Mouse (Mus musculus): ENCODE results near the gene Mrnip. TPM values are rescaled to one million over a fixed set of nuclear protein-coding genes. Genes with fewer than 3 reads are reported as not detected.

Mrnip gene
- total RNA-seq, 2 experiments from 2014 or later = 13.3 to 14.2 TPM

DNA sequence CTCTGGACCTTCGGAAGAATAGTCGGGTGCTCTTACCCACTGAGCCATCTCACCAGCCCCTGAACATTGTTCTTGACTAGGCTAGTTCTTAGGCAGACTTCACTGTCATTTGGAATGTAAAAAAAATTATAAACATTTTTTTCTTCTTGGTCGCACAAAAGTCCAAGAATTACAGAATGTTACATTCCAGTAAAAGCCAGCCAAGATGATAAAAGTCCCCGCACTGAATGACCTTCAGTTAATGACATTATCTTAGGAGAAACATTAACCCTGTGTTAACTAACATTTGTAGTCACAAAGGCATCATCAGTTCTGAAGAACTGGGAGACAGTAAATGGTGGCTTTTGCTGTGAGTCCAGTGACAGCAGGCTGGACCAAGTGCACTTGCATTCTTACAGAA lies 16.1 kb downstream of the Mrnip start:
- no peak for DNase-seq (ENCODE audit: extremely low spot score in 1 of 2, low spot score in 2 of 2)
- TF ChIP-seq CTCF (IDR thresholded peaks at IDR 0.05) = no peak
- no peak overlapping the region for H3K4me3 ChIP-seq
- intact Hi-C loops (cut with DNase I) = no loop called here
- H3K27ac ChIP-seq = no peak overlapping the region

DNA sequence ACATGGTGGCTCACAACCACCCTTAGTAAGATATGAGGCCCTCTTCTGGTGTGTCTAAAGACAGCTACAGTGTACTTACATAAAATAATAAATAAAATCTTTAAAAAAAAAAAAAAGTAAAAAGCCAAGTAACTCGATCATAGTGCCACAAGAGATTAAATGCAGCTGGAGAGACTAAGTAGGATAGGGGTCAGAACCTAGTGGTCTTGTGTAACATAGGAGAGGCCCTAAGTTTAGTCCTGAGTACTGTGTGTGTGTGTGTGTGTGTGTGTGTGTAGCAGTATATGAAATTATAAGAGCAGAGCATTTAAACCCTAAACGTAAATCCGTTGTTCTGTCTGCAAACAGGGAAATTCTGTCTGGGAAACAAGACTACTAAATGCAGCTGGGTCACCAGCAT lies 18.0 kb downstream of the Mrnip start:
- intact Hi-C loops (cut with DNase I) = no loop called here
- DNase-seq (ENCODE audit: extremely low spot score in 1 of 2, low spot score in 2 of 2) = no peak
- no peak for TF ChIP-seq CTCF (IDR thresholded peaks at IDR 0.05)
- no peak overlapping the region for H3K4me3 ChIP-seq
- no peak overlapping the region for H3K27ac ChIP-seq

DNA sequence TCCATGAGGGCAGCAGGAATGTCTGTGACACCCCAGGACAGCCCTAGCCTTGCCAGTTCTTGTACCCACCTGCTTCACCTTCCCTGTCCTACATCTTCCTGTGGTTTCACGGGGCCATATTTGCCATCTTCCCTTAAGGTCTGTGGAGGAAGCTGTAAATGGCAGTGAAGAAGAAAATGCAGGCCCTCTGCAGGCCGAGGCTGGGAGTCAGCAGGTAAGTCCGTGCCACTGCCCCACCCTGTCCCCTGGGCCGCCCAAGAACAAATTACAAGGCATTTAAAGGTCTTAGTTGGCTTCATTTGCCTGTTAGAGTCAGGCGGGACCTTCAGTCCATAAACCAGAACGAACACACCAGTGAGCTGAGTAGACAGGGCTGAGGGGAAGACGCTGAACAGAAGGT lies 19.8 kb downstream of the Mrnip start:
- DNase-seq (ENCODE audit: extremely low spot score in 1 of 2, low spot score in 2 of 2) = no peak
- Histone ChIP-seq H3K27ac (no peak overlapping the region), H3K4me3 (no peak overlapping the region)
- intact Hi-C loops (cut with DNase I) = no loop called here
- TF ChIP-seq CTCF (IDR thresholded peaks at IDR 0.05) = no peak

DNA sequence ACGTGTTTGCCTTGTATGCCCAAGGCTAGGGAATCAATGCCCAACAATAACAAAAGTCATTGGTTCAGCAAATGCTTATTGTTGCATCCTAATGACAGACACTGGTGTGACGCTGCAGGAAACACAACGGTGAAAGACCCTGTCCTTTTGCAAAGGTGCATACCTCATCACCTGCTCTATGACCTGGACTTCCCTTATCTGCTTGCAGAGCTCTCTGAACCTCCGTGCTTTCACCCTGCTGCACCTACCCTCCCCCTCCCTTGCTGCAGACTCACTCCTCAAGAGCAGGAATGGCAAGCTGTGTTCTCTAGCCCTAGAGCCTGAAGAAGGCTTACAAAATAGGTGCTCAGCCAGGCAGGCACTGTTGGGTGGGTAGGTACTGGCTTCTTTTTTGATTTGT lies 20.5 kb downstream of the Mrnip start:
- intact Hi-C loops (cut with DNase I) = no loop called here
- Histone ChIP-seq H3K27ac (no peak overlapping the region), H3K4me3 (no peak overlapping the region)
- DNase-seq (ENCODE audit: extremely low spot score in 1 of 2, low spot score in 2 of 2) = no peak
- TF ChIP-seq CTCF (IDR thresholded peaks at IDR 0.05) = no peak

DNA sequence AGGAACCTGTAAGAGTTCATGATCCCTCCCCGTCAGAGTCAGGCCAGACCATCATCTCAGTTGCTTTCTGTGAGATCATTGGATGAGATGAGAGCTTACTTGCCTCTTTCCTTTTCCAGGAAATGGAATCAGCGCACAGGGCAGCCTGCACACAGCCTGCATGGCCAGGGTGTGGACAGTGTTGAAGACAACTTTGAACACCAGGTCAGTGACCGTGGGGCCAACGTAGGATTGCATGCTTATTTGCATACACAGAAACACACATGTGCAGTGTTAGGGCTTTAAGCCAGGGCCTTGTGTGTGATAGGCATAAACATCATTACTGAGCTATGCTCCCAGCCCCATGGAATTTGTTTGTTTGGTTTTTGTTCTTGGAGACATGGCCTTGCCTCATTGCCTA lies 23.3 kb downstream of the Mrnip start:
- TF ChIP-seq CTCF (IDR thresholded peaks at IDR 0.05) = no peak
- intact Hi-C loops (cut with DNase I) = no loop called here
- no peak overlapping the region for H3K4me3 ChIP-seq

DNA sequence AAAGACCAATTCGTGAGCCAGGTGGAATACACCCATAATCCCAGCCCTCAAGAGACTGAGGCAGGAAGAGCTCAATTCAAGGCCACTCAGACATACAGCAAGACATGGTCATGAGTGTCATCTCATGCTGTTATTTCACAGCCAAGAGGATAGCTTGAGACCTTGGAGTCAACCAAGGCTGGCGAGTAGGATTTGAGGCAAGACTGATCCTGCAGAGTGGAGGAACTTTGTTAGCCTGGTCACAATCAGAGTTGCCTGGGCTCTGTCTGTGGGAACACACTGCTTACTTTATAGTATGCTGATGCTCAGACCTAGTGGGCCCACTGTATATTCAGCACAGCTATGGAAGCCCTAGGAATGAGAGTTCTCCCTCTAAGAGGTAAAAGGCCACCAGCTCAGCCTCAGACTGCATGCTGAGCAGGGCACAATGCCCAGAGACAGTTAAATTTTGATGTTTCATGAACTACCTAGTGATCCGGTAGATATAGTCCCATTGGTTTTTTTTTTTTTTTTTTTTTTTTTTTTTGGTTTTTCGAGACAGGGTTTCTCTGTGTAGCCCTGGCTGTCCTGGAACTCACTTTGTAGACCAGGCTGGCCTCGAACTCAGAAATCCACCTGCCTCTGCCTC lies 24.1 kb downstream of the Mrnip start:
- intact Hi-C loops (cut with DNase I) = no loop called here
- Histone ChIP-seq H3K27ac (no peak overlapping the region), H3K4me3 (no peak overlapping the region)
- DNase-seq (ENCODE audit: extremely low spot score in 1 of 2, low spot score in 2 of 2) = no peak
- no peak for TF ChIP-seq CTCF (IDR thresholded peaks at IDR 0.05)

More for the DNA sequence above, 23.3 kb downstream of the Mrnip start:
- no peak for DNase-seq (ENCODE audit: extremely low spot score in 1 of 2, low spot score in 2 of 2)
- H3K27ac ChIP-seq = no peak overlapping the region

DNA sequence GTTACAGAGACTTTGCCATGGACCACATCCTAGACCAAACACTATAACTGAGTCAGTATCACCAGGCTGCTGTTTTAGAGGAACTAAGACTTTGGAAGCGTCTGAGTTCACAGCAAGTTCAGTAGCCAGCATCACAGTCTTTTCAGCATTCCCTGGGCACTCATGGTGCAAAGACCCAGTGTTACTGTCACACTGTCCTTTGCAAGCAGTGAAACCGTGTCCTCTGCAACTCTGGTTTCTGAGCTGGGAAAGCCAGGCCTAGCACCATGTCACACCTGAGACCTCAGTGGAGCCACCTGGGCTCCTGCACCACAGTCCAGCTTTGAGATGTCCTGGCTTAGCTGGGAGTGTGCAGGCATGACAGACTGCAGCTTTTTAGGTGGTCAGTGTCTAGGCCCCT lies 24.7 kb downstream of the Mrnip start:
- intact Hi-C loops (cut with DNase I) = no loop called here

DNA sequence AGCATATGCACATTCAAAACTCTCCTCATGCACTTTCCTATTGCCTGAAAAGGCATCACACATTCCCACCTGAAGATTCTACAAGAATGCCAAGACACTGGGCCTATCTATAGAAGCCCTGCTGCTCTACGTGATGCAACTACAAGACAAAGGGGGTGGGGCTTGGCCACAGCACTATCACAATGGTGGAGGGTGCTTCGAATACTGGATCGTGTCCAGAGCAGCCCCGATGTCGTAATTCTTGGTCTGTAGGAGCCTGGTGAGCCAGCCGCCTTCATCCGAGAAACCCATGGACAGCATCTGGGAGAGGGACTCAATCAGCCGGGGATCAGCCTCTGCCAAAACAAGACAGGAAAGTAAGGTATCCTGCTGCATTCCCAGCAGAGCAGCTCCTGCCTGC lies 26.4 kb downstream of the Mrnip start:
- intact Hi-C loops (cut with DNase I) = no loop called here

More for the DNA sequence above, 24.7 kb downstream of the Mrnip start:
- no peak for TF ChIP-seq CTCF (IDR thresholded peaks at IDR 0.05)
- no peak overlapping the region for H3K27ac ChIP-seq
- no peak for DNase-seq (ENCODE audit: extremely low spot score in 1 of 2, low spot score in 2 of 2)
- H3K4me3 ChIP-seq = no peak overlapping the region

DNA sequence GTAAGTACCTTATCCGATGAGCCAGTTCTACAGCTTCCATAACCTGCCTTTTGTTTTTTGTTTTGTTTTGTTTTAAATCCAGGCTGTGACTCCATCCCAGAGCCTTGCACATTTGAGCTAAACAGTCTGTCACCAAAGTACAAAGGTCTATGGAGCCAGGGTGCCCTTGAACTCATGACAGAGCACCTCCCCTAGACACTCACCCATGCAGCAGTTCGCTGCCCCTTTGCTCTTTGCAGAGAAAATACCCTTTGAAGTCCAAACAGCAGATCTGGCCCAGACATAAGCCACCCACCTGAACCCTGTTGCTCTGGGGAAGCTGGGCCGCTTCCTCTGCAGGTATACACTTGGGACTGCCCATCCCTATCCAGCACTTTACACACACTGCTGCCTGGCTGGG lies 27.3 kb downstream of the Mrnip start:
- H3K27ac ChIP-seq = no peak overlapping the region
- no peak for DNase-seq (ENCODE audit: extremely low spot score in 1 of 2, low spot score in 2 of 2)
- intact Hi-C loops (cut with DNase I) = no loop called here
- no peak for TF ChIP-seq CTCF (IDR thresholded peaks at IDR 0.05)
- no peak overlapping the region for H3K4me3 ChIP-seq

More for the DNA sequence above, 26.4 kb downstream of the Mrnip start:
- H3K27ac ChIP-seq = no peak overlapping the region
- no peak for DNase-seq (ENCODE audit: extremely low spot score in 1 of 2, low spot score in 2 of 2)
- H3K4me3 ChIP-seq = no peak overlapping the region
- no peak for TF ChIP-seq CTCF (IDR thresholded peaks at IDR 0.05)

DNA sequence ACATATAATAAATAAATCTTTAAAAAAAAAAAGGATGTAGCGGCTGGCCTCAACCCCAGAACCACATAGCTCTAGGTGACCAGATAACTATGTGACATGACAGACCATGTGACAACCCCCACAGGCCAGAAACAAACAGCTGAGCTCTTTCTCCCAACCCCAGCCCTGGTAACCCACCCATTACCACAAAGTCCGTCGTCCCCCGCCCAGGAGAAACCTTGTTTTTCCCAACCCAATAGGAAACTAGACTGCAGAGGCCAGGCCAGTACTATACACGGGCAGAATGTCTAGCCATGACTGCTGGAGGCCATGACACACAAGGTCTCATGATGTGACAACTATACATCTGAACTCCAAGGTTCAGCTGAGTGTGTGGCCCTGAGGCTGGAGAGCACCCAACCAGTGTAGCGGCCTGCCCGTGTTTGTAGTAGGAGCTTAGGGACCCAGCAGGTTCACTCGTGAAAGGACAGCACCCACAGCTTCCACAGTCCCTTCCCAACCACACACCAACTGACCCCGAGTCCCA lies 29.1 kb downstream of the Mrnip start:
- DNase-seq (ENCODE audit: extremely low spot score in 1 of 2, low spot score in 2 of 2) = no peak
- TF ChIP-seq CTCF (IDR thresholded peaks at IDR 0.05) = no peak
- H3K4me3 ChIP-seq = no peak overlapping the region
- intact Hi-C loops (cut with DNase I) = no loop called here
- no peak overlapping the region for H3K27ac ChIP-seq

DNA sequence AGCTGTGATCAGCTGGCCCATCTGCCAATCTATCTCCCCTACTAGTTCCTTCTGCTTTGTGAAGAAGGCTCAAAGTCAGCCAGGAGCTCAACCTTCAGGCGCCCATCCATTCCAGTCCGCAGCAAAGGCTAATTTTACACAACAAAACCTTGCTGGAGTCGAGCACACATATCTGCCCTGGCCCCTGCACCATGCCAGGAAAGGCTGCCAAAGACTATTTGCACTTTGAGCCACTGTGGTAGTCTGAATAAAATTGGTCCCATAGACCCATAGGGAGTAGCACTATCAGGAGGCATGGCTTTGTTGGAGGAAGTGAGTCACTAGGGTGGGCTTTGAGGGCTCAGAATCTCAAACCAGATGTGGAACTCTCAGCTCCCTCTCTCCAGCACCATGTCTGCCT lies 31.2 kb downstream of the Mrnip start:
- no peak for TF ChIP-seq CTCF (IDR thresholded peaks at IDR 0.05)
- Histone ChIP-seq H3K27ac (no peak overlapping the region), H3K4me3 (no peak overlapping the region)
- DNase-seq (ENCODE audit: extremely low spot score in 1 of 2, low spot score in 2 of 2) = no peak
- intact Hi-C loops (cut with DNase I) = no loop called here

DNA sequence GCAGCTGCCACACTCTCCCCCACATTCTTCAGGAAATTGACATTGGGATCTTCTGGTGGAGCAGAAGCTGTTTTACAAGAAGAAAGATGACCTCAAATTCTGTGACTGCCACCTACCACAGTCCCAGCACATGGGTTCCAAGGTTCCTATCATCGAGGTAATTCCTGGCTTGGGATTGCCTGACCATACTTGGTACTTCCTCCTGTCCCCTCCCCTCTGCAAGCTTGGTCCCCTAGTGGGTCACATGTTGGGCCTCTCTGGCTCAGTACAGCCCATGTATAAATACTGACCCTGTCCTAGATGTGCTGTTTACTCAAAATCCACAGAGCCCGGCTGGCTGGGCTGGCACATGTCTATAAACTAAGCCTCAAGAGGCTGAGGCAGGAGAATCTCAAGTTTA lies 31.8 kb downstream of the Mrnip start:
- Histone ChIP-seq H3K27ac (no peak overlapping the region), H3K4me3 (no peak overlapping the region)
- intact Hi-C loops (cut with DNase I) = no loop called here
- no peak for DNase-seq (ENCODE audit: extremely low spot score in 1 of 2, low spot score in 2 of 2)
- no peak for TF ChIP-seq CTCF (IDR thresholded peaks at IDR 0.05)

DNA sequence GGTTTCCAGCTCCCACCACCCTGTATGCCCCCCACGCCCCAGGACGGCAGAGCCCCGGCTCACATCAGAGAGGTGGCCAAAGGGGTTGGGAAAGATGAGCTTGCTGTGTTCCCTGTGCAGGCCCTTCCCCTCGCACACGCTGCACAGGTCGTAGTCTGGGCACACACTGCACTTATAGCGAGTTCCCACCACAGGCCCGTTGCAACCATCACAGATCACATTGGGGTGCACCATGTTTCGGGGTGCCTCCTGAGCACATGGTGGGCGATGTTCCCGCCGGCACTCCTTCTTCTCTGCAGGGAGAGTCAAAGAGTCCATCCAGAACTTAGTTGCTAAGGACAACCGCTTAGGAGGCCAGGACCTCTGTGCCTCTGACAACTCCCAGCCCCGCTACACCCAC lies 33.1 kb downstream of the Mrnip start:
- no peak overlapping the region for H3K4me3 ChIP-seq
- TF ChIP-seq CTCF (IDR thresholded peaks at IDR 0.05) = no peak
- no peak overlapping the region for H3K27ac ChIP-seq
- intact Hi-C loops (cut with DNase I) = no loop called here
- no peak for DNase-seq (ENCODE audit: extremely low spot score in 1 of 2, low spot score in 2 of 2)
